Mouse (Mus musculus) right cerebral cortex, adult 2 months (tissue): ENCODE measurements around the gene Kcnj6.
A peak's percentile ranks its signal among the peaks of the same experiment; 100 is the strongest.

ENCODE experiments used
- DNase-seq, 2 experiments: peaks; one replicate each; pipeline ENCODE4 v3.0.0; 2021 to 2022; ENCODE audit warnings: low spot score in 2 of 2

Kcnj6 gene

GRCm38 (mm10) chr16:94719488-94719887 is 278.0 kb downstream of the Kcnj6 start:
- no peak for DNase-seq

- no peak for DNase-seq
Observed at GRCm38 (mm10) chr16:94718919-94719318, 278.6 kb downstream of the Kcnj6 start.

GRCm38 (mm10) chr16:94717051-94717450 is 280.4 kb downstream of the Kcnj6 start:
- no peak for DNase-seq

GRCm38 (mm10) chr16:94714483-94714882 is 283.0 kb downstream of the Kcnj6 start:
- no peak for DNase-seq

GRCm38 (mm10) chr16:94713480-94714094 is 283.9 kb downstream of the Kcnj6 start:
- peak; percentile 84 to 86 for DNase-seq

GRCm38 (mm10) chr16:94701971-94702370 is 295.5 kb downstream of the Kcnj6 start:
- DNase-seq, result no peak

- no peak for DNase-seq
Observed at GRCm38 (mm10) chr16:94701141-94701540, 296.4 kb downstream of the Kcnj6 start.
